Mouse (Mus musculus): ENCODE measurements around the gene Irf2.

DNA sequence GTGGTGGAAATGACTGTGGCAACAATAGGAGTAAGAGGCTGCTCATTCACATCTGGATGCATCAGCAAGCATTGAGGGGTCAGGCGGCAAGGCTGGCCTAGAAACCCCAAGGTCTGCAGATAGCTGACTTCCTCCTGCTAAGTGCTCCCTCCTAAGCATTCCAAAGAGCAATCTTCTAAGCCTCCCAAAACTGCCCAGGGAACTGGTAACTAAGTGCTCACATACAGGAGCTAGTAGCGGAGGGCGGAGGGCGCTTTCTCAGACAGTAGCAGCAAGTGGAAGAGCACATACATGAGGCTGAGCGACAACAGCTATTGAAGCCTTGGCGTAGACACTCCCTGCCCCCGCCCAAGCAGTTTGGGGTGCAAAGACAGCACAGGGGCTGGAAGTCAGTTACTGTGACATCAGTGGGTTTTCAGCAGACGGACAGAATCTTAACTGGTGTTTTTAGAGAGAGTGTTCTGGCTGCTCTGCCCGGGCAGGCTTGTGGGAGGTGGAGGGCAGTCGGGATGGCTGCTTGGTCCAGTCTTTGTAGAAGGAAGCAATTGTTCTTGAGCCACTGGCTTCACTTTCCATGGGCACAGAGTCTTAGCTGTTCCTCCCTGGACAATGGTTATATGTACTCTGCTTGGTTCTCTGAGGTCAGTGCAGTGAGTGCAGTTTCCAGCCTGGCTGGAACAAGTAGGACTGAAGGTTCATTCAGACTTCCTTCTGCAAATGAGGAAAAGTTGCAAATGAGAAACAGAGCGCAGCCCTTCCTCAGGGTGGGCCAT lies 30.1 kb downstream of the Irf2 start:
- TF ChIP-seq CTCF (IDR thresholded peaks at IDR 0.05; ENCODE audit: insufficient read depth, low read depth, low read length): no peak
- TF ChIP-seq POLR2A (IDR thresholded peaks at IDR 0.05; ENCODE audit: insufficient read depth, low read depth, low read length): no peak

Measured in olfactory bulb, adult 2 months (tissue).